Mouse (Mus musculus) thymus, postnatal 4 days (tissue): ENCODE results near the gene Numa1.
A peak's percentile ranks its signal among the peaks of the same experiment; 100 is the strongest.
"Not testable (repeated sequence)": the region's sequence is repeated elsewhere in the genome, so short reads cannot be mapped to it uniquely, and the experiment has no call there.

ENCODE experiments used
- DNase-seq: peaks from one replicate; pipeline ENCODE4 v3.0.0; 2021

Gene Numa1

DNA sequence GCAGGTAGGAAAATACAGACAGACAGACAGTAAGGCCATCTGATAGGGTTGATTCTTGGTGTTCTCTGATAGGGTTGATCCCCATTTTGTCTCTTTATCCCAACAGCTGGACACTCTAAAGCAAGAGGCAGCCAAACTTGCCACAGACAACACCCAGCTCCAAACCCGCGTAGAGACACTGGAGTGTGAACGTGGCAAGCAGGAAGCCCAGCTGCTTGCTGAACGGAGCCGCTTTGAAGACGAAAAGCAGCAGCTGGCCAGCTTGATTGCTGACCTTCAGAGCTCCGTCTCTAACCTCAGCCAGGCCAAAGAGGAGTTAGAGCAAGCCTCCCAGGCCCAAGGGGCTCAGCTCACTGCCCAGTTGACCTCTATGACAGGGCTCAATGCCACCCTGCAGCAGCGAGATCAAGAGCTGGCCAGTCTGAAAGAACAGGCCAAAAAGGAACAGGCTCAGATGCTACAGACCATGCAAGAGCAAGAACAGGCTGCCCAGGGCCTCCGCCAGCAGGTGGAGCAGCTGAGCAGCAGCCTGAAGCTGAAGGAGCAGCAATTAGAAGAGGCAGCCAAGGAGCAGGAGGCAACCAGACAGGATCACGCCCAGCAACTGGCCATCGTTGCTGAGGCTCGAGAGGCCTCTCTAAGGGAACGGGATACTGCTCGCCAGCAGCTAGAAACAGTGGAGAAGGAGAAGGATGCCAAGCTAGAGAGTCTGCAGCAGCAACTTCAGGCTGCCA, 64.5 kb downstream of the Numa1 start:
- DNase-seq, result peak; percentile 89

DNA sequence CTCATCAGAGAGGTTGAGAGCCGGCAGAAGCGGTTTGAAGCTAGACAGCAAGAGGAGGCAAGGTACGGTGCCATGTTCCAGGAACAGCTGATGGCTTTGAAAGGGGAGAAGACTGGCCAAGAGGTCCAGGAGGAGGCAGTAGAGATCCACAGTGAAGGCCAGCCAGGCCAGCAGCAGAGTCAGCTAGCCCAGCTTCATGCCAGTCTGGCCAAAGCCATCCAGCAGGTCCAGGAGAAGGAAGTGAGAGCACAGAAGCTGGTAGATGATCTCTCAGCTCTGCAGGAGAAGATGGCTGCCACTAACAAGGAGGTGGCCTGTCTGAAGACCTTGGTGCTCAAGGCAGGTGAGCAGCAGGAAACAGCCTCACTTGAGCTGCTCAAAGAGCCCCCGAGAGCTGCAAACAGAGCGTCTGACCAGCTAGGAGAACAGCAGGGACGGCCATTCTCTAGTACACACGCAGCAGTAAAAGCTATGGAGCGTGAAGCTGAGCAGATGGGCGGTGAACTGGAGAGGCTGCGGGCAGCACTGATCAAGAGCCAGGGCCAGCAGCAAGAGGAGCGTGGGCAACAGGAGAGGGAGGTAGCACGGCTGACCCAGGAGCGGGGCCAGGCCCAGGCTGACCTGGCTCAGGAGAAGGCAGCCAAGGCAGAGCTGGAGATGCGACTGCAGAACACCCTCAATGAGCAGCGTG, 65.7 kb downstream of the Numa1 start:
- no peak for DNase-seq

DNA sequence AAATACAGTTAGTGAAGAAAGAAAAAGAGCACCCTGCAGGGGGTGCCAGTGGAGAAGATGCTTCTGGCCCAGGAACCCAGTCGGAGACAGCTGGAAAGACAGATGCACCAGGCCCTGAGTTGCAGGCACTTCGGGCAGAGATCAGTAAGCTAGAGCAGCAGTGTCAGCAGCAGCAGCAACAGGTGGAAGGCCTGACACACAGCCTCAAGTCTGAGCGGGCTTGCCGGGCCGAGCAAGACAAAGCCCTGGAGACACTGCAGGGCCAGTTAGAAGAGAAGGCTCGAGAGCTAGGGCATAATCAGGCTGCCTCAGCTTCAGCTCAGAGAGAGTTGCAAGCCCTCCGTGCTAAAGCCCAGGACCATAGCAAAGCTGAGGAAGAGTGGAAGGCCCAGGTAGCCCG, 66.4 kb downstream of the Numa1 start:
- no peak for DNase-seq

GRCm38 (mm10) chr7:102000921-102001630, 67.2 kb downstream of the Numa1 start:
- no peak for DNase-seq

DNA sequence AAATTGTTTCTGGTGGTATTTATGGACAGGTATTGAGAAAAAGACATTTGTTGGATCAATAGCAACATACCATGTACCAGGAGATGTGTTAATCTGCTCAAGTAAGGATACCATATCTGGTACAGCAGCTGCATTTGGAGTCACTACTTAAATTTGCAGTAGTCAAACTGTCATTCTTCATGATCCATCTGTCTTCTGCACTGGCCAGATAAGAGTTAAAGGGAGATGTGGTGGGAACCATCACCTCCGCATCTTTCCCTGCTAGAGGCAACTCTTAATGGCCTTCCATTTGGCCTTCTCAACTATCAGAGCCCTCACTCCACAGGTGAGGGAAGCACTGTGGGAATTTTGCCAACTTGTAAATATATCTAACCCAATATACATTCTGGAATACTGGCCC, 72.6 kb downstream of the Numa1 start:
- DNase-seq, result no peak

DNA sequence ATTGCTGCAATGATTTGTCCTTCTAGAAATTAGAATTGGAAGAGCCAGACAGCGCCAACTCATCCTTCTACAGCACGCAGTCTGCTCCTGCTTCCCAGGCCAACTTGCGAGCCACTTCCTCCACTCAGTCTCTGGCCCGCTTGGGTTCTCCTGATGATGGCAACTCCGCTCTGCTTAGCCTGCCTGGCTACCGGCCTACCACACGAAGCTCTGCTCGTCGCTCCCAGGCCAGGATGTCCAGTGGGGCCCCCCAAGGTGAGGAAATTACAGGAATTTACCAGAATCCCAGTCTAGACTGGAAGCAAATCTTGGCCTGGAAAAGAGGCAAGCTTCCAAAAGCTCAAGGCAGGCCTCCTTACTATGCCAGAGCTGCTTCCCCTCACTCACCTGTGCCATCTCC, 77.9 kb downstream of the Numa1 start:
- DNase-seq, result no peak

- no peak for DNase-seq
These were observed 79.5 kb downstream of the Numa1 start for GRCm38 (mm10) chr7:102013416-102013815.

GRCm38 (mm10) chr7:102014995-102015394, 81.1 kb downstream of the Numa1 start:
- no peak for DNase-seq

GRCm38 (mm10) chr7:102016936-102017335, 83.0 kb downstream of the Numa1 start:
- DNase-seq, result no peak

DNA sequence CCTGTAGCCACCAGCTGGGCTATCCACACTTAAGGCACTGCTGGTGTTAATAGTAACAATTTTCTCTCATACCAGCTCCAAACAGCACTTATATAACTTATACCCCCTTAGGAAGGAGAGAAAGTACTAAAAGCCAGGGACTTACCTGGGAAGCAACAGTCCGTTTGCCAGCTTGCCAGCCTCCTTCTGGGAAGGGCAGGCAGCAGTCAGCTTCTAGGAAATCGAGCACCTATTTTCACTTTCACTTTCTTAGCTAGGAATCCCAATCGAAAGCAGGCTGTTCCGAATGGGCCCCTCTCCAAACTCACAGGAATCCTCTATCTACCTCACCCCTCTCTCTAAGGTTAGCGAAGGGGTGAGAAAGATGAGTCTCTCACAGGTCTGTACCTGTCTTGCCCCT, 83.5 kb downstream of the Numa1 start:
- no peak for DNase-seq

DNA sequence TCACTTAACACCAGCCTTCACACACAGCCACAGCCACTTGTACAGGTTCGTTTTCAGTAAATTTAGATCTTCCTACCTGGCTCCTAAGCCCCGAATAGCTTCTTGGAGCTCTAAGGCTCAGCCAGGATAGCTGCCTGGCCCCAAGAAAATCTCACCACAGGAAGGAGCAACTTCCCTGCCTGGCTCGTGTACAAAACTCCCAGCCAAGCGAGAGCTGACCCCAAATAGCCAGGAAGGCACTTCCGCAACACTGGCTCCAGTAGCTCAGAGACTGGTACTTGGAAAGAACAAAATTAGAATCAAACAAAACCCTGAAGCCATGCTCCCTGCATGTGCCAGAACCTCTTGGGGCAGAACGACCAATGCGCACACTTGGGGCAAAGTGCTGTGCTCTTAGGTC, 84.1 kb downstream of the Numa1 start:
- DNase-seq, result no peak

GRCm38 (mm10) chr7:102018590-102018989, 84.7 kb downstream of the Numa1 start, which contains the start of gene Il18bp:
Il18bp (minus strand) TSS chr7:102018690.
- DNase-seq, result no peak

- no peak for DNase-seq
These were observed 85.5 kb downstream of the Numa1 start for GRCm38 (mm10) chr7:102019362-102019761.

DNA sequence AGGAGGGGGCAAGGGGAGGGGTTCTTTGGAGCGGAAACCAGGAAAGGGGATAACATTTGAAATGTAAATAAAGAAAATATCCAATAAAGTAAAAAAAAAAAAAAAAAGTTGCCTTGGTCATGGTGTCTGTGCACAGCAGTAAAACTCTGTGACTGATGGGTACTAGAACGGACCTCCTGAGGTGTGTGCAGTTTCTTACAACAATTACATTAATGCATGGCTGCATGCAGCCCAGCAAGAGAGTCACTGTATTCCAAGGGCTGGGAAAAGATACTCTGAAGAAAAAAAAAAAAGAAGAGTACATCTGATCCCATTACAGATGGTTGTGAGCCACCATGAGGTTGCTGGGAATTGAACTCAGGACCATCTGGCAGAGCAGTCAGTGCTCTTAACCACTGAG, 87.0 kb downstream of the Numa1 start:
- DNase-seq, result not testable (repeated sequence)

- no peak for DNase-seq
These were observed 89.9 kb downstream of the Numa1 start for GRCm38 (mm10) chr7:102023821-102024220.

- DNase-seq, result no peak
These were observed 91.5 kb downstream of the Numa1 start for GRCm38 (mm10) chr7:102025187-102026119.

DNA sequence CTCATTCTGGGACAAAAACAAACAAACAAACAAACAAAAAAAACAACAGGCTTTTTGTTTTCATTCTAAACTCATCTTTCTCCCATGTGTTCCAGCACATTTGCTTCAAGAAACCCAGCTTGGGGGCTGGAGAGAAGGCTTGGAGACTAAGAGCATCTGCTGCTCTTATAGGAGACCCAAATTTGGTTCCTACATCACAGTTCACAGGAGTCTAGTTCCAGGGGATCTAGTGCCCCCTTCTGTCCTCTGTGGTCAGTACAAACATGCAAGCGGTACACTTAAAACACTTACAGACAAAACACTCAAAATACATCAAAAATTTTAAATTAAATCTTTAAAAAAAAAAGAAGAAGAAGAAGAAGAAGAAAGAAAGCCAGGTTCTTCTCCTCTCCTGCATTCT, 101.0 kb downstream of the Numa1 start:
- DNase-seq, result no peak

- no peak for DNase-seq
These were observed 101.6 kb downstream of the Numa1 start for GRCm38 (mm10) chr7:102035534-102035933.

- DNase-seq, result no peak
These were observed 103.4 kb downstream of the Numa1 start for GRCm38 (mm10) chr7:102037318-102037717.

- no peak for DNase-seq
These were observed 108.4 kb downstream of the Numa1 start for GRCm38 (mm10) chr7:102042314-102042713.

- not testable (repeated sequence) for DNase-seq
These were observed 114.6 kb downstream of the Numa1 start for GRCm38 (mm10) chr7:102048524-102048923.

- DNase-seq, result no peak
These were observed 127.4 kb downstream of the Numa1 start for GRCm38 (mm10) chr7:102061353-102061752.

DNA sequence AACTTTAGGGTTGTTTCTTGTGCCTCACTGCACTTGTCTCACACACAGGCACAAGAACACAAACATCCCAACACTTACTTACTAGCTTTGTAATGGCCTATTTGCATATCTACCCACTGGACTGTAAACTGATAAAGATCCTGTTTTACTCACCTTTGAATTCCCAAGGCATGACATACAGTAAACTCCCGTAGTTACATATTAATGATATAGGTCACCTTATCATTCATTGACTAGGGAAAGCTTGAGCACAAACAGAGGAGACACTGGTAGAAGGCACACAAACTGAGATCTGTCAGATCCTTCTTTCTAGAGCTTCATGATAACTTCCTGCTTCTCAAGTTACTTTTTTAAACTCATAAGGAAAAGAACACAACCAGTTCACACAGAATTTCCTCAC, 128.3 kb downstream of the Numa1 start:
- no peak for DNase-seq
